Mouse (Mus musculus): Measurements from ENCODE around the gene Clta. TPM values are rescaled to one million over a fixed set of nuclear protein-coding genes. Genes with fewer than 3 reads are reported as not detected.

Gene Clta
- total and polyA plus RNA-seq, 3 experiments, result 301 to 454 (median 450) TPM

- DNase-seq (ENCODE audit: extremely low read depth), result no peak
- Histone ChIP-seq H3K9ac (ENCODE audit: insufficient read depth, low read depth) (no peak overlapping the region), H3K4me3 (replicated peaks in 1 of 3; ENCODE audit: low read depth in 2 of 3, low read length in 2 of 3, poor library complexity in 1 of 3) (no peak overlapping the region), H3K79me2 (replicated peaks; ENCODE audit: control insufficient read depth, extremely low read depth, insufficient read depth, poor library complexity, severe bottlenecking) (peaks cover 52% of the 10 kb centered on the region), H3K27ac (ENCODE audit: insufficient read depth, low read depth) (no peak overlapping the region), H3K4me1 (ENCODE audit: control insufficient read depth in 1 of 2, insufficient read depth in 2 of 2) (peaks cover 0 to 27% of the 10 kb centered on the region in 2 experiments; a peak in 2 of 4 replicates), H3K36me3 (replicated peaks in 1 of 2; ENCODE audit: control insufficient read depth in 1 of 2, insufficient read depth in 1 of 2, low read length in 1 of 2) (peaks cover 93 to 100% of the 10 kb centered on the region in 2 experiments), H3K4me2 (ENCODE audit: insufficient read depth, low read depth, poor library complexity, severe bottlenecking) (no peak overlapping the region), H3K9me3 (replicated peaks; ENCODE audit: low read length) (no peaks in the 10 kb centered on the region), H3K27me3 (replicated peaks) (no peaks in the 10 kb centered on the region)
- in situ Hi-C loops (cut with MboI; ENCODE audit: low pct_ligation_motif_present, low pct_unique_long_range_greater_than_20kb, low sequenced_read_pairs) (no loop called here), dilution Hi-C loops (cut with MboI; ENCODE audit: extremely low pct_ligation_motif_present, extremely low pct_unique_long_range_greater_than_20kb, low sequenced_read_pairs) (no loop called here)
- TF ChIP-seq MEF2A (IDR thresholded peaks at IDR 0.05; ENCODE audit: borderline replicate concordance, low read depth, low read length) (no peak), MYC (IDR thresholded peaks at IDR 0.05; ENCODE audit: low read depth, low read length) (no peak), BHLHE40 (IDR thresholded peaks at IDR 0.05; ENCODE audit: low read depth, low read length) (no peak), MAZ (IDR thresholded peaks at IDR 0.05; ENCODE audit: low read depth, low read length) (no peak), IRF4 (IDR thresholded peaks at IDR 0.05; ENCODE audit: low read depth, low read length) (no peak), ZKSCAN1 (IDR thresholded peaks at IDR 0.05; ENCODE audit: borderline replicate concordance, low read depth, low read length) (no peak), KAT2A (IDR thresholded peaks at IDR 0.05; ENCODE audit: insufficient replicate concordance, low read length) (no peak), TBP (conservative IDR thresholded peaks at IDR 0.05; ENCODE audit: low read depth, low read length) (no peak), EP300 (IDR thresholded peaks at IDR 0.05; ENCODE audit: low read length) (no peak), MAX (IDR thresholded peaks at IDR 0.05; ENCODE audit: low read length) (no peak), USF2 (conservative IDR thresholded peaks at IDR 0.05; ENCODE audit: low read depth, low read length) (no peak), PAX5 (IDR thresholded peaks at IDR 0.05; ENCODE audit: low read length) (no peak), SMC3 (IDR thresholded peaks at IDR 0.05; ENCODE audit: low read depth, low read length) (no peak), ZMIZ1 (IDR thresholded peaks at IDR 0.05; ENCODE audit: low read depth, low read length) (no peak), TCF12 (IDR thresholded peaks at IDR 0.05; ENCODE audit: low read depth, low read length) (no peak), USF1 (IDR thresholded peaks at IDR 0.05; ENCODE audit: low read depth, low read length) (no peak)
These were observed 20.0 kb downstream of the Clta start for GRCm38 (mm10) chr4:44024241-44024640.

GRCm38 (mm10) chr4:44025570-44025969 lies 21.3 kb downstream of the Clta start:
- TF ChIP-seq MAX (IDR thresholded peaks at IDR 0.05; ENCODE audit: low read length) (no peak), CTCF (conservative IDR thresholded peaks at IDR 0.05 in 1 of 2, IDR thresholded peaks at IDR 0.05 in 1 of 2; ENCODE audit: low read depth in 2 of 2, low read length in 2 of 2) (no peak), PAX5 (IDR thresholded peaks at IDR 0.05; ENCODE audit: low read length) (no peak), KAT2A (IDR thresholded peaks at IDR 0.05; ENCODE audit: insufficient replicate concordance, low read length) (no peak)
- peaks cover 41% of the 10 kb centered on the region for H3K79me2 ChIP-seq (replicated peaks; ENCODE audit: control insufficient read depth, extremely low read depth, insufficient read depth, poor library complexity, severe bottlenecking)
- no peak overlapping the region for H3K4me2 ChIP-seq (ENCODE audit: insufficient read depth, low read depth, poor library complexity, severe bottlenecking)
- no peaks in the 10 kb centered on the region for H3K27me3 ChIP-seq (replicated peaks)
- H3K9ac ChIP-seq (ENCODE audit: insufficient read depth, low read depth), result no peak overlapping the region
- H3K4me3 ChIP-seq (replicated peaks in 1 of 3; ENCODE audit: low read depth in 2 of 3, low read length in 2 of 3, poor library complexity in 1 of 3), result no peak overlapping the region
- no peak overlapping the region for H3K27ac ChIP-seq (ENCODE audit: insufficient read depth, low read depth)
- in situ Hi-C loops (cut with MboI; ENCODE audit: low pct_ligation_motif_present, low pct_unique_long_range_greater_than_20kb, low sequenced_read_pairs) (no loop called here), dilution Hi-C loops (cut with MboI; ENCODE audit: extremely low pct_ligation_motif_present, extremely low pct_unique_long_range_greater_than_20kb, low sequenced_read_pairs) (no loop called here)
- DNase-seq (ENCODE audit: extremely low read depth), result no peak
- H3K4me1 ChIP-seq (ENCODE audit: control insufficient read depth in 1 of 2, insufficient read depth in 2 of 2), result peaks cover 0 to 27% of the 10 kb centered on the region in 2 experiments; a peak in 2 of 4 replicates
- peaks cover 92 to 100% of the 10 kb centered on the region in 2 experiments for H3K36me3 ChIP-seq (replicated peaks in 1 of 2; ENCODE audit: control insufficient read depth in 1 of 2, insufficient read depth in 1 of 2, low read length in 1 of 2)
- H3K9me3 ChIP-seq (replicated peaks; ENCODE audit: low read length), result no peaks in the 10 kb centered on the region

Data from CH12.LX (cell line).